Mouse (Mus musculus) kidney, adult 18-20 months (tissue): ENCODE data around the gene Bmp8b.
A peak's percentile ranks its signal among the peaks of the same experiment; 100 is the strongest.
"Not testable (repeated sequence)": the region's sequence is repeated elsewhere in the genome, so short reads cannot be mapped to it uniquely, and the experiment has no call there.

Source experiments
- DNase-seq: peaks from one replicate; pipeline ENCODE4 v3.0.0; 2021

Gene Bmp8b

GRCm38 (mm10) chr4:123104651-123105450 lies at the start of gene Bmp8b:
Bmp8b (plus strand) TSS chr4:123105165.
- peak; percentile 18 for DNase-seq

- DNase-seq, result no peak
Measured at GRCm38 (mm10) chr4:123056560-123057109, 48.3 kb upstream of the Bmp8b start.

GRCm38 (mm10) chr4:123057957-123058356 lies 47.0 kb upstream of the Bmp8b start:
- no peak for DNase-seq

- DNase-seq, result no peak
Measured at GRCm38 (mm10) chr4:123061744-123062143, 43.2 kb upstream of the Bmp8b start.

- DNase-seq, result no peak
Measured at GRCm38 (mm10) chr4:123068646-123069045, 36.3 kb upstream of the Bmp8b start.

GRCm38 (mm10) chr4:123071266-123071966 lies 33.5 kb upstream of the Bmp8b start:
- peak; percentile 44 for DNase-seq

GRCm38 (mm10) chr4:123076928-123077327 lies 28.0 kb upstream of the Bmp8b start:
- no peak for DNase-seq

- DNase-seq, result no peak
Measured at GRCm38 (mm10) chr4:123078231-123078630, 26.7 kb upstream of the Bmp8b start.

- peak; percentile 38 for DNase-seq
Measured at GRCm38 (mm10) chr4:123080791-123081190, 24.2 kb upstream of the Bmp8b start.

- peak; percentile 73 for DNase-seq
Measured at GRCm38 (mm10) chr4:123082283-123083163, 22.4 kb upstream of the Bmp8b start.

GRCm38 (mm10) chr4:123083323-123083902 lies 21.6 kb upstream of the Bmp8b start:
- DNase-seq, result no peak

GRCm38 (mm10) chr4:123085290-123085689 lies 19.7 kb upstream of the Bmp8b start:
- DNase-seq, result no peak

GRCm38 (mm10) chr4:123086381-123086780 lies 18.6 kb upstream of the Bmp8b start:
- no peak for DNase-seq

- DNase-seq, result no peak
Measured at GRCm38 (mm10) chr4:123092621-123093020, 12.3 kb upstream of the Bmp8b start.

- DNase-seq, result no peak
Measured at GRCm38 (mm10) chr4:123093064-123093776, 11.7 kb upstream of the Bmp8b start.

GRCm38 (mm10) chr4:123093869-123094268 lies 11.1 kb upstream of the Bmp8b start:
- DNase-seq, result no peak

- DNase-seq, result no peak
Measured at GRCm38 (mm10) chr4:123105451-123105790, 456 bp downstream of the Bmp8b start.

GRCm38 (mm10) chr4:123105929-123106328 lies 964 bp downstream of the Bmp8b start:
- DNase-seq, result not testable (repeated sequence)

- no peak for DNase-seq
Measured at GRCm38 (mm10) chr4:123106864-123107263, 1.9 kb downstream of the Bmp8b start.

GRCm38 (mm10) chr4:123108056-123108455 lies 3.1 kb downstream of the Bmp8b start:
- no peak for DNase-seq

GRCm38 (mm10) chr4:123110751-123111150 lies 5.8 kb downstream of the Bmp8b start:
- DNase-seq, result no peak
